Mouse (Mus musculus) erythroblast, embryonic 14.5 days (primary cell): ENCODE data around the gene Dtd1. TPM values are rescaled to one million over a fixed set of nuclear protein-coding genes. Genes with fewer than 3 reads are reported as not detected.

ENCODE experiments used
- H3K27me3 ChIP-seq: 2 replicates; pipeline ENCODE4 v1.6.1; 2012; ENCODE audit warnings: inconsistent platforms; ENCODE audit not compliant: control insufficient read depth
- H3K36me3 ChIP-seq: 2 replicates; pipeline ENCODE4 v1.6.1; 2012; ENCODE audit warnings: mild to moderate bottlenecking, inconsistent platforms; ENCODE audit not compliant: control insufficient read depth
- H3K4me1 ChIP-seq: 2 replicates; pipeline ENCODE4 v1.6.1; 2012; ENCODE audit warnings: inconsistent platforms; ENCODE audit not compliant: control insufficient read depth
- H3K4me3 ChIP-seq: replicated peaks from 2 replicates; pipeline ENCODE3; 2012; ENCODE audit warnings: moderate library complexity, mild to moderate bottlenecking, inconsistent platforms
- H3K9me3 ChIP-seq: 2 replicates; pipeline ENCODE4 v1.6.1; 2012; ENCODE audit warnings: low read length, inconsistent platforms, mixed read lengths; ENCODE audit not compliant: control insufficient read depth
- GATA1 ChIP-seq: IDR thresholded peaks from 2 replicates; pipeline ENCODE4 v1.6.1; 2012; ENCODE audit warnings: low read length, inconsistent platforms, mixed read lengths
- TAL1 ChIP-seq: IDR thresholded peaks from 3 replicates; pipeline ENCODE4 v1.6.1; 2012; ENCODE audit warnings: low read length, inconsistent platforms, mixed read lengths
- polyA plus RNA-seq: library from polyadenylated mRNA; stranded (reverse); fragments of >175 nt; gene quantifications from 2 replicates; pipeline ENCODE4 v1.2.3, GENCODE M21; 2012

Gene Dtd1
- polyA plus RNA-seq, 1 experiment = 0.55 TPM

- no peaks in the 10 kb centered on the region for H3K9me3 ChIP-seq
- no peaks in the 10 kb centered on the region for H3K36me3 ChIP-seq
- no peaks in the 10 kb centered on the region for H3K4me1 ChIP-seq
- H3K27me3 ChIP-seq = no peaks in the 10 kb centered on the region
- TF ChIP-seq GATA1 = no peak
- no peak for TF ChIP-seq TAL1
- H3K4me3 ChIP-seq = no peak overlapping the region
Measured at GRCm38 (mm10) chr2:144719294-144719693, 119.6 kb downstream of the Dtd1 start.

- Histone ChIP-seq H3K27me3 (no peaks in the 10 kb centered on the region), H3K4me1 (no peaks in the 10 kb centered on the region)
- TF ChIP-seq GATA1 = no peak
- no peak for TF ChIP-seq TAL1
Measured at GRCm38 (mm10) chr2:144719718-144720117, 120.0 kb downstream of the Dtd1 start.

GRCm38 (mm10) chr2:144720407-144720959, 120.8 kb downstream of the Dtd1 start:
- Histone ChIP-seq H3K4me1 (no peaks in the 10 kb centered on the region), H3K36me3 (no peaks in the 10 kb centered on the region), H3K4me3 (no peak overlapping the region), H3K27me3 (no peaks in the 10 kb centered on the region), H3K9me3 (no peaks in the 10 kb centered on the region)
- TF ChIP-seq GATA1 = no peak
- no peak for TF ChIP-seq TAL1

More at GRCm38 (mm10) chr2:144719718-144720117, 120.0 kb downstream of the Dtd1 start:
- Histone ChIP-seq H3K36me3 (no peaks in the 10 kb centered on the region), H3K4me3 (no peak overlapping the region), H3K9me3 (no peaks in the 10 kb centered on the region)

GRCm38 (mm10) chr2:144724679-144725078, 125.0 kb downstream of the Dtd1 start:
- no peak overlapping the region for H3K4me3 ChIP-seq
- no peaks in the 10 kb centered on the region for H3K36me3 ChIP-seq
- no peaks in the 10 kb centered on the region for H3K9me3 ChIP-seq
- TF ChIP-seq GATA1 (no peak), TAL1 (no peak)
- H3K27me3 ChIP-seq = no peaks in the 10 kb centered on the region
- no peaks in the 10 kb centered on the region for H3K4me1 ChIP-seq

GRCm38 (mm10) chr2:144727136-144727535, 127.4 kb downstream of the Dtd1 start:
- TF ChIP-seq TAL1 (no peak), GATA1 (no peak)
- no peaks in the 10 kb centered on the region for H3K9me3 ChIP-seq
- H3K36me3 ChIP-seq = no peaks in the 10 kb centered on the region
- H3K27me3 ChIP-seq = no peaks in the 10 kb centered on the region
- H3K4me3 ChIP-seq = no peak overlapping the region
- H3K4me1 ChIP-seq = no peaks in the 10 kb centered on the region

- no peaks in the 10 kb centered on the region for H3K27me3 ChIP-seq
- no peaks in the 10 kb centered on the region for H3K4me1 ChIP-seq
- no peaks in the 10 kb centered on the region for H3K36me3 ChIP-seq
- H3K4me3 ChIP-seq = no peak overlapping the region
- H3K9me3 ChIP-seq = no peaks in the 10 kb centered on the region
- TF ChIP-seq TAL1 (no peak), GATA1 (no peak)
Measured at GRCm38 (mm10) chr2:144729776-144730175, 130.1 kb downstream of the Dtd1 start.

- TF ChIP-seq GATA1 (no peak), TAL1 (no peak)
- Histone ChIP-seq H3K27me3 (no peaks in the 10 kb centered on the region), H3K9me3 (no peaks in the 10 kb centered on the region), H3K4me3 (no peak overlapping the region), H3K4me1 (no peaks in the 10 kb centered on the region), H3K36me3 (no peaks in the 10 kb centered on the region)
Measured at GRCm38 (mm10) chr2:144738161-144738560, 138.5 kb downstream of the Dtd1 start.

- no peaks in the 10 kb centered on the region for H3K27me3 ChIP-seq
- TF ChIP-seq TAL1 (no peak), GATA1 (no peak)
- H3K4me3 ChIP-seq = no peak overlapping the region
- no peaks in the 10 kb centered on the region for H3K9me3 ChIP-seq
- no peaks in the 10 kb centered on the region for H3K4me1 ChIP-seq
- no peaks in the 10 kb centered on the region for H3K36me3 ChIP-seq
Measured at GRCm38 (mm10) chr2:144738576-144738975, 138.9 kb downstream of the Dtd1 start.

GRCm38 (mm10) chr2:144740577-144740997, 140.9 kb downstream of the Dtd1 start:
- Histone ChIP-seq H3K4me3 (no peak overlapping the region), H3K27me3 (no peaks in the 10 kb centered on the region), H3K36me3 (no peaks in the 10 kb centered on the region), H3K9me3 (no peaks in the 10 kb centered on the region), H3K4me1 (no peaks in the 10 kb centered on the region)
- TF ChIP-seq GATA1 (no peak), TAL1 (no peak)

- H3K36me3 ChIP-seq = peaks cover 1% of the 10 kb centered on the region
- TF ChIP-seq GATA1 (no peak), TAL1 (no peak)
- H3K4me3 ChIP-seq = no peak overlapping the region
- H3K9me3 ChIP-seq = no peaks in the 10 kb centered on the region
- no peaks in the 10 kb centered on the region for H3K4me1 ChIP-seq
- no peaks in the 10 kb centered on the region for H3K27me3 ChIP-seq
Measured at GRCm38 (mm10) chr2:144741973-144742372, 142.3 kb downstream of the Dtd1 start.
